Mouse (Mus musculus): Measurements from ENCODE around the gene Col9a2.
A peak's percentile ranks its signal among the peaks of the same experiment; 100 is the strongest.

Col9a2 gene

GRCm38 (mm10) chr4:121090211-121090610, 51.0 kb downstream of the Col9a2 start:
- no peak for DNase-seq

DNA sequence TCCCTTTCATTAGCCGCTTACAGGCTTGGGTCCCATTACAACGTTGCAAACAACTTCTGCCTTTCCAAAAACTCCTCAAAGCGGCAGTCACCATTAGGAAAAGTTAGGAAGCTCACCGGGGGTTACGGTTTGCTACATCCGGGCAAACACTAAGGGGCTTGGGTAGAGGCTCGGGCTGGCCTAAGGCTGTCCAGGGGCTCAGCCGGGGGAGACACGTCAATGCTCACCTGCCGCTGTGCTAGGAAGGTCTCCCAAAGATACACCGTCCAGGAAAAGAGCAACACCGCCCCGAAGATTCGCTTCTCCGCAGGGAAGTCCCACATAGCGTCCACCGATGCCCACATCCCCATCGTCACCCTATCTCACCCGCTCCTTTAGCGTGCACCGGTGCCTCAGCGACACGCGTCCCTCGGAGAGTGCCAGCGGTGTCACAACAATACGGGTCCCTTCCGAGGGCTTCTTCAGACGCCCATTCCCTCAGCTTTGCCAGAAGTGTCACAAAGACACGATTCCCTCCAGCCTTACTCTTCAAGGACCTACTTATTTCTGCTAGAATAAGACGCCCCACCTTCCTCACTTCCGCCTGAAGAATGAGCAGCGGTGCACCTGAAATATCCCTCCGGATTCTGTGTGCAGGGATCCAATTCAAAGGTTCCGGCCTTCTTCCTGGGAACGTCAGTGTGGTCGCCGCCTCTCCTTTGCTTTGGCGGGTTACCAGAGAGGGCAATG, 58.6 kb downstream of the Col9a2 start, which contains the start of gene Zmpste24:
TSS of gene Zmpste24 (minus strand) at position 592 of the 729 bp plus-strand sequence.
- peak; percentile 88 for DNase-seq

- no peak for DNase-seq
Observed at GRCm38 (mm10) chr4:121103304-121103703, 64.1 kb downstream of the Col9a2 start.

Data from thymus, postnatal 4 days (tissue).